Mouse (Mus musculus) ES-E14 (cell line): ENCODE results near the gene Mllt11.

Experiments
- CHD2 ChIP-seq: IDR thresholded peaks from 2 replicates; pipeline ENCODE4 v1.6.1; 2014; ENCODE audit warnings: mild to moderate bottlenecking, low read depth, low read length, inconsistent platforms
- HCFC1 ChIP-seq: IDR thresholded peaks from 2 replicates; pipeline ENCODE4 v1.6.1; 2012; ENCODE audit warnings: low read length, inconsistent platforms, borderline replicate concordance; ENCODE audit not compliant: insufficient read depth
- MAFK ChIP-seq: IDR thresholded peaks from 2 replicates; pipeline ENCODE4 v1.6.1; 2014; ENCODE audit warnings: mild to moderate bottlenecking, low read depth, low read length, inconsistent platforms; ENCODE audit not compliant: insufficient read depth
- ZC3H11A ChIP-seq: IDR thresholded peaks from 2 replicates; pipeline ENCODE4 v1.6.1; 2012; ENCODE audit warnings: low read depth, mild to moderate bottlenecking, inconsistent platforms, low read length, borderline replicate concordance
- ZNF384 ChIP-seq: IDR thresholded peaks from 2 replicates; pipeline ENCODE4 v1.6.1; 2012; ENCODE audit warnings: low read depth, low read length, inconsistent platforms

DNA sequence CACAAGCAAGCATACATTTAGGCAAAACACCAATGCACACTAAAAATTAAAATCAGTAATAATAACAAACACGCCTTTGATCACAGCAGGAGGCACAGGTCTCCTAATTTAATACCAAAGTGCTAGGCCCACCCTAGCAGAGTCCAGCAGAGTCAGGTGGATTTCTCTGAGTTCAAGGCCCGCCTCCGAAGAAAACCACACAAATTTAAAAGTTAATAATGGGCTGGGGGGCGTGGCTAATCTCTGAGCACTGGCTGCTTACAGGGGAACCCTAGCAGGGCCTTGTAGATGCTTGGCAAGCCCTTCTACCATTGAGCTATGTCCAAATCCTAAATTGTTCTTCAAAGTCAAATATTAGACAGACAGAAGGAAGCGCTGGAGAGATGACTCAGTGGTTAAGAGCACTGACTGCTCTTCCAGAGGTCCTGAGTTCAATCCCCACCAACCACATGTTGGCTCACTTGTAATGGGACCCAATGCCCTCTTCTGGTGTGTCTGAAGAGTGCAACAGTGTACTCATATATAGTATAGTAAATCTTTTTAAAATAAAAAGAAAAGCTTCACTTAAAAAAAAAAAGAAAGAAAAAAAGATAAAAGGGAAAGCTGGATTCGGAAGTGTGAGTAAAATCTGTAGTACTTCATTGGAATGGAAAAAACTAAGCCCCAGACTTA lies 13.4 kb downstream of the Mllt11 start:
- TF ChIP-seq HCFC1 (no peak), CHD2 (no peak), MAFK (no peak), ZC3H11A (no peak), ZNF384 (no peak)
